Mouse (Mus musculus): Measurements from ENCODE around the gene Gpr171. TPM values are rescaled to one million over a fixed set of nuclear protein-coding genes. Genes with fewer than 3 reads are reported as not detected.

Gpr171 gene
- 66.5 TPM for polyA plus RNA-seq (2015; fragmentation: Illumina TruSeq; extraction: RNeasy Lipid Tissue Mini Kit (QIAGEN cat#74804); ENCODE audit: insufficient read depth, low replicate concordance)

GRCm38 (mm10) chr3:59101218-59101986, at the start of gene Gpr171:
Gene Gpr171 (minus strand): TSS chr3:59101821.

Other genes starting within 250 kb of the Gpr171 start
- not detected for gene Clrn1, start 216.5 kb downstream of the Gpr171 start, polyA plus RNA-seq (2015; fragmentation: Illumina TruSeq; extraction: RNeasy Lipid Tissue Mini Kit (QIAGEN cat#74804); ENCODE audit: insufficient read depth, low replicate concordance)
- gene Med12l, start 96.0 kb downstream of the Gpr171 start, polyA plus RNA-seq (2015; fragmentation: Illumina TruSeq; extraction: RNeasy Lipid Tissue Mini Kit (QIAGEN cat#74804); ENCODE audit: insufficient read depth, low replicate concordance): 2.5 TPM
- 52.5 TPM for gene P2ry14, start 51.8 kb upstream of the Gpr171 start, polyA plus RNA-seq (2015; fragmentation: Illumina TruSeq; extraction: RNeasy Lipid Tissue Mini Kit (QIAGEN cat#74804); ENCODE audit: insufficient read depth, low replicate concordance)
- gene Gpr87, start 93.3 kb upstream of the Gpr171 start, polyA plus RNA-seq (2015; fragmentation: Illumina TruSeq; extraction: RNeasy Lipid Tissue Mini Kit (QIAGEN cat#74804); ENCODE audit: insufficient read depth, low replicate concordance): not detected
- 70.5 TPM for gene P2ry13, start 109.1 kb upstream of the Gpr171 start, polyA plus RNA-seq (2015; fragmentation: Illumina TruSeq; extraction: RNeasy Lipid Tissue Mini Kit (QIAGEN cat#74804); ENCODE audit: insufficient read depth, low replicate concordance)
- gene P2ry12, start 161.1 kb upstream of the Gpr171 start, polyA plus RNA-seq (2015; fragmentation: Illumina TruSeq; extraction: RNeasy Lipid Tissue Mini Kit (QIAGEN cat#74804); ENCODE audit: insufficient read depth, low replicate concordance): 30.9 TPM
- gene Igsf10, start 242.6 kb upstream of the Gpr171 start, polyA plus RNA-seq (2015; fragmentation: Illumina TruSeq; extraction: RNeasy Lipid Tissue Mini Kit (QIAGEN cat#74804); ENCODE audit: insufficient read depth, low replicate concordance): 3.9 TPM